Mouse (Mus musculus): ENCODE measurements around the gene Doc2a.
A peak's percentile ranks its signal among the peaks of the same experiment; 100 is the strongest.

- TF ChIP-seq CTCF (IDR thresholded peaks at IDR 0.05; ENCODE audit: borderline replicate concordance, insufficient read depth, low read length) (no peak), POLR2A (IDR thresholded peaks at IDR 0.05; ENCODE audit: low read depth, low read length) (peak; percentile 62)
Observed at GRCm38 (mm10) chr7:126808703-126809455, 38.3 kb upstream of the Doc2a start.
